Mouse (Mus musculus) midbrain, embryonic 14.5 days (tissue): ENCODE measurements around the gene Bbof1. TPM values are rescaled to one million over a fixed set of nuclear protein-coding genes. Genes with fewer than 3 reads are reported as not detected.

Experiments used
- ATAC-seq: fragments of 200-750 bp; cut with Nextera tagmentation; 2 replicates; pipeline ENCODE4 v1.8.0; 2017; ENCODE audit warnings: moderate number of reproducible peaks, moderate library complexity; ENCODE audit not compliant: low FRiP score, low TSS enrichment
- DNase-seq: peaks from one replicate; pipeline ENCODE4 v3.0.0-alpha.2; 2015
- H3K27ac ChIP-seq: fragments of 300-500 bp; sonication (generic); replicated peaks from 2 replicates; pipeline ENCODE4 v1.5.1; 2014; ENCODE audit warnings: mild to moderate bottlenecking, low read depth, low read length, moderate library complexity
- H3K27me3 ChIP-seq: fragments of 300-500 bp; sonication (generic); 2 replicates; pipeline ENCODE4 v1.6.1; 2014; ENCODE audit warnings: low read length, control low read depth, mixed read lengths; ENCODE audit not compliant: control insufficient read depth, insufficient read depth
- H3K36me3 ChIP-seq: fragments of 300-500 bp; sonication (generic); 2 replicates; pipeline ENCODE4 v1.6.1; 2014; ENCODE audit warnings: low read length, control low read depth; ENCODE audit not compliant: control insufficient read depth, insufficient read depth
- H3K4me1 ChIP-seq: fragments of 300-500 bp; sonication (generic); 2 replicates; pipeline ENCODE4 v1.6.1; 2014; ENCODE audit warnings: mild to moderate bottlenecking, antibody characterized with exemption, low read length, control low read depth; ENCODE audit not compliant: control insufficient read depth, insufficient read depth
- H3K4me2 ChIP-seq: fragments of 300-500 bp; sonication (generic); 2 replicates; pipeline ENCODE4 v1.6.1; 2014; ENCODE audit warnings: mild to moderate bottlenecking, low read length, moderate library complexity
- H3K4me3 ChIP-seq: fragments of 300-500 bp; sonication (generic); replicated peaks from 2 replicates; pipeline ENCODE4 v1.5.1; 2014; ENCODE audit warnings: low read depth, low read length
- H3K9ac ChIP-seq: fragments of 300-500 bp; sonication (generic); replicated peaks from 2 replicates; pipeline ENCODE4 v1.6.1; 2014; ENCODE audit warnings: mild to moderate bottlenecking, low read length, moderate library complexity
- H3K9me3 ChIP-seq: fragments of 300-500 bp; sonication (generic); 2 replicates; pipeline ENCODE4 v1.6.1; 2016; ENCODE audit warnings: low read length, control low read depth, mixed read lengths; ENCODE audit not compliant: control insufficient read depth
- WGBS: fragments of 180-500 bp; shearing (Covaris S2); extraction: QIAGEN DNeasy Blood & Tissue Kit; methylation state at CpG from one replicate; pipeline ENCODE4 v1.1.7; 2014; 5-methylcytosine and 5-hydroxymethylcytosine counted together
- polyA plus RNA-seq: library from polyadenylated mRNA; unstranded; fragments of >200 nt; fragmentation: Nextera tagmentation; extraction: Ambion mirVana; gene quantifications from 2 replicates; pipeline ENCODE4 v1.2.1, GENCODE M21; 2014

Gene Bbof1
- polyA plus RNA-seq, 1 experiment from 2014 or later: 3.4 TPM

DNA sequence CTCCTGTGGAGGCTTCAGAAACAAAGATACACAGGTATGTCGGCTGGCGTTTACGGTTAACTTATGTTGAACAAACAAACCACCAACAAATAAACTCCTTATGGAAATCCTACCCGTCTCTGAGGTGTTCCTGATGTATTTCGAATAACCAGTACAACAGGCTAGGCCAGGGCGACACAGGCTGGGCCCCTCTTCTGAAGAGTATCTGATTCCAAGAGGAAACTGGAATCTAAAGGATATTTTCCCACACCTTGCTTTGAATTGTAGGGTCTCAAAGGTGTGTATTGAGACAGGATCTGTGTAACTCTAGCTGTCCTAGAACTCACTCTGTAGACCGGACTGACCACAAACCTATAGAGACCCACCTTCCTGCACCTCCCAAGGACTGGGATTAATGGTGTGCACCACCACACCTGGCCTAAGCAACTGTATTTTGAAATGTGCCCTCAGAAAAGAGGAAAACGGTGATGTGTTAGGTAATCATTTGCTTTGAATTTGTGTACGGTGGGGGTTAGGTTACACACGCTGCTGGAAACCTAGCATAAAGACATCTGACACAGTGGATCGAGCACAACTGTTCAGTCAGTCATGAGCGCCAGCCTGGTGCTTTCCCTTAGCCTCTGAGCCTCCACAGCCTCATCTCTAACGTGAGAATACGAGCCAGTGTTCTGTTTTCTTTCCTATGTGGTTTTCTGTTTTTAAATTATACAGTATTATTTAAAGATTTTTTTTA, 11.8 kb upstream of the Bbof1 start:
- Histone ChIP-seq H3K36me3 (no peaks in the 10 kb centered on the region), H3K9ac (no peak overlapping the region), H3K9me3 (no peaks in the 10 kb centered on the region), H3K27me3 (no peaks in the 10 kb centered on the region), H3K4me3 (no peak overlapping the region), H3K27ac (no peak overlapping the region), H3K4me2 (no peak overlapping the region), H3K4me1 (no peaks in the 10 kb centered on the region)
- no peak for DNase-seq
- no peak for ATAC-seq
- 89% methylated on average over 14 of the region's 14 CpGs for WGBS

DNA sequence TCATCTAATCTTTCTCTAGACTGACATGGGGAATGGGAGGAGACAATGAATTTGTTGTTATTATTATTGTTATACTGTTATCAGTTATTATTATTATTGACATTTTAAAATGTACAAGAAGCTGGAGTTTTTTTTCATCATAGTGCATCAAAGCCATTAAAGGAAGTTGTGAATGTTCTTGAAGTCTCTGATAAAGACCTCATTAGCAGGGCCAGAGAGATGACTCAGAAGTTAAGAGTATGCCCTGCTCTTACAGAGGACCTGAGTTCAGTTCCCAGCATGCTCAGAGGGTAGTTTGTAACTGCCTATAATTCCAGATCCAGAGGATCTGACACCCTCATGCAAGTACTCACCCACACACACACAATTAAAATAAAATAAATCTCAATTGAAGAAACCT, 11.2 kb upstream of the Bbof1 start:
- Histone ChIP-seq H3K4me2 (no peak overlapping the region), H3K4me3 (no peak overlapping the region), H3K9ac (no peak overlapping the region), H3K27me3 (no peaks in the 10 kb centered on the region), H3K9me3 (no peaks in the 10 kb centered on the region), H3K4me1 (no peaks in the 10 kb centered on the region), H3K27ac (no peak overlapping the region), H3K36me3 (no peaks in the 10 kb centered on the region)
- no peak for ATAC-seq
- DNase-seq: no peak

DNA sequence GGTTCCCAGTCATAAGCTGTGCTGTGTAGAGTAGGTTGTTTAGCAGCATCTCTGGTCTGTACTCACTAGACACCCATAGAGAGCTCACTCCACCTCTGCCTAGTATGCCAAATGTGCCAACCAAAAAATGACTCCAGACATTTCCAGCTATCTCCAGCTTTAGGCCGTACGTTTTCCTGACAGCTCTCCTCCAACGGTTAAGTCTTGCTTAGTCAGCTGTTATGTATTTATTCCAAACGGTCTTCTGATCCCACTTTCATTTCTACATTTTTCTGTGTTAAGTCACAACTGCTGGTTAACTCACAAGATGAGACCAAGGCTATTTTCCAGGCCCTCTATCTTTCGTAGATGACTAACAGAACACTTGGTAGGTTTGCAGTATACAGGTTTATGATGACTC, 10.2 kb upstream of the Bbof1 start:
- Histone ChIP-seq H3K36me3 (no peaks in the 10 kb centered on the region), H3K9ac (no peak overlapping the region), H3K27me3 (no peaks in the 10 kb centered on the region), H3K4me2 (no peak overlapping the region), H3K4me1 (no peaks in the 10 kb centered on the region), H3K4me3 (no peak overlapping the region), H3K27ac (no peak overlapping the region), H3K9me3 (no peaks in the 10 kb centered on the region)
- DNase-seq: no peak
- no peak for ATAC-seq
- 90% methylated on average over 5 of the region's 5 CpGs for WGBS

DNA sequence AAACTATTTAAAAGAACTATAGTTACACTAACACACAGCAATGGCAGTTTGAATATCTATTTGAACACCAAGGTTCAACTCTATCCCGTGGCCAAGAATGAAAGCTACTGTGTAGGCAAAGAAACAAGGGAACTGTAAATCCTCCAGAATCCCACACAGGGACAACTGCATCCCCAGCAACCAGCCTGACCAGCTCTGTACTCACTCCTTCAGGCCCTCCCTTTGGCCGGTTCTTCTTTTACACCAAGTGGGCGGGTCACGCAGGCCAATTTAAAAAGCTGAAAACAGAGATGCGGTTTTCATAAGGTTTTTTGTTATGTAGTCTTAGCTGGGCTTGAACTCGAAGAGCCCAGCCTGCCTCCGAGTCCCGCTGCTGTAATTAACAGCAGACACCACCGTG, 9.7 kb upstream of the Bbof1 start:
- H3K27me3 ChIP-seq: no peaks in the 10 kb centered on the region
- no peak for ATAC-seq
- H3K27ac ChIP-seq: no peak overlapping the region
- no peak overlapping the region for H3K4me3 ChIP-seq
- no peak overlapping the region for H3K4me2 ChIP-seq
- H3K4me1 ChIP-seq: no peaks in the 10 kb centered on the region
- 83% methylated on average over 9 of the region's 9 CpGs for WGBS
- no peaks in the 10 kb centered on the region for H3K36me3 ChIP-seq
- H3K9ac ChIP-seq: no peak overlapping the region
- DNase-seq: no peak
- no peaks in the 10 kb centered on the region for H3K9me3 ChIP-seq

DNA sequence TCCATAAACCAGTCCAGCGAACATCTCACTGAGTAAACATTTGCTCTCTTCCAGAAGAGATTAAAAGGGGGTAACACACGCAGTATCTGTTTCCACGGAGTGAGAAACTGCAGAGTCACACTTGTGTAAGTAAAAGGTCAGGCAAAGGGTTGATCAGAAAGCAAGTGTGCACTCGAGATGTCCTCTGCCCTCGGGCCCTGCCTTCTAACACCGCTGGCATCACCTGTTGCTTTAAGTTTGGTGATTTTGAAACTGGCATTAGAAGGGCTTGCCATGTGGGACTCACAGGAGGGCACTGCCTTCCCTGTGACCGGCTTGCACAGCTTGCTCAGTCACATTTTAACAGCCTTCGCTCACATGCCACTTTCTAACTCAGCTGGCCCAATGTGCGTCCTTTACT, 9.2 kb upstream of the Bbof1 start:
- WGBS: 87% methylated on average over 9 of the region's 9 CpGs
- Histone ChIP-seq H3K9me3 (no peaks in the 10 kb centered on the region), H3K9ac (no peak overlapping the region), H3K27me3 (no peaks in the 10 kb centered on the region), H3K36me3 (no peaks in the 10 kb centered on the region), H3K27ac (no peak overlapping the region), H3K4me1 (no peaks in the 10 kb centered on the region), H3K4me2 (no peak overlapping the region), H3K4me3 (no peak overlapping the region)
- DNase-seq: no peak
- ATAC-seq: no peak

DNA sequence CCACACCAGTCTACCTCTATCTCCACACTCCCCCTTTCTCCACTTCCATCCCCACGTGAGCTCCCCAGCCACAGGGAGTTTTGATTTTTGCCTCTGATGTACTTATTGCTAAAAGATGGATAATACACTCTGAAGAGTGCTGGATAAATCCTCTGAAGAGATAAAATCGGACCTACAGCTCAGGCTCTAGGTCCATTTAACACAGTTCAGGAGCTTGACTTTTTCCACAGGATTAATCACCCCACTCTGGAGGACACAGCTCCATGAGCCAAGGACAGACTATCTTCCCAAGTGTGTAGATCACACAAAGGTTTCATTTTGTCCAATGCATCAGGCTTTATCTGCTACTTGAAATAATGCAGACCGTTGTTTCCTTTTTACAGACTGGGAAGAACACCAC, 8.8 kb upstream of the Bbof1 start:
- no peaks in the 10 kb centered on the region for H3K27me3 ChIP-seq

DNA sequence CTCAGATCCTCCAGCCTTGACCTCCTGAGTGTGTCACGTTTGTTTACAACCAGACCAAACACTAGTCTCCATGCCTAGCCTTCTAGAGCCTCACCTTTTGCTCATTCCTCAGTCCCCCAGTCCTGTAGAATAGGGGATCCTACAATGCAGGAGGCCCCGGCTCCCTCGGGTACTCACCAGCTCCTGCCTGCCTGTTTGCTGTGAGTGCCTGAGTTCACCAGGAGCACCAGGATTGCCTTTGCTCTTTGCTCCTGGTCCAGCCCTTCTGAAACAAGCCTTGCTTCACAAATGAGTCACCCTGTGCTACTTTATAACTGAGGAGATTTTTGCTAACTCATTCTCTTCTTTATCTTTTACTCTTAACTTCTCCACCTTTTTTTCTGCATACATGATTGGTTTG, 8.2 kb upstream of the Bbof1 start:
- no peaks in the 10 kb centered on the region for H3K27me3 ChIP-seq
- no peaks in the 10 kb centered on the region for H3K9me3 ChIP-seq
- H3K4me2 ChIP-seq: no peak overlapping the region
- ATAC-seq (no peak), DNase-seq (no peak)
- H3K9ac ChIP-seq: no peak overlapping the region
- H3K36me3 ChIP-seq: no peaks in the 10 kb centered on the region
- WGBS: 80% methylated on average over 3 of the region's 3 CpGs
- no peak overlapping the region for H3K27ac ChIP-seq
- H3K4me3 ChIP-seq: no peak overlapping the region
- no peaks in the 10 kb centered on the region for H3K4me1 ChIP-seq

More for the DNA sequence above, 8.8 kb upstream of the Bbof1 start:
- WGBS: 84% methylated on average over 3 of the region's 3 CpGs
- ATAC-seq (no peak), DNase-seq (no peak)
- H3K4me2 ChIP-seq: no peak overlapping the region
- H3K4me1 ChIP-seq: no peaks in the 10 kb centered on the region
- H3K36me3 ChIP-seq: no peaks in the 10 kb centered on the region
- no peaks in the 10 kb centered on the region for H3K9me3 ChIP-seq
- no peak overlapping the region for H3K27ac ChIP-seq
- no peak overlapping the region for H3K4me3 ChIP-seq
- H3K9ac ChIP-seq: no peak overlapping the region

DNA sequence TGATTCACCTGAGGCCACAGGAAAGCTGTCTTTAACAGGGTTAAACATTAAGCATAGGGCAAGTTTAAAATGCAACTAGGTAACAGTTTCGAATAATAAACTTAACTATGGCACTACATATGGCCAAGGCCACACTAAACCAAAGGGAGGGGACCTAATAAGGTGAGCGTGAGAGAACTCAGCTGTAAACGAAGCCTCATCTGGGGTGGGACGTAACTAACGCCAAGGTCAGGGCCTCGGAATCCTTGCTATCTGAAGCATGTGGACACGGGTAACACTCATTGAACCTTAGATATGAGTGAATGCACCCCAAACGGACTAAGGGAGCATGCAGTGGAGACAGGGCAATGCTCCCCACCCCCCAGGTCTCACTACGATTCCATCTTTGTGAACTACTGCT, 5.9 kb upstream of the Bbof1 start:
- 83% methylated on average over 9 of the region's 9 CpGs for WGBS
- Histone ChIP-seq H3K4me3 (no peak overlapping the region), H3K4me2 (no peak overlapping the region), H3K27me3 (no peaks in the 10 kb centered on the region), H3K27ac (no peak overlapping the region), H3K4me1 (peaks cover 4% of the 10 kb centered on the region), H3K9ac (no peak overlapping the region), H3K36me3 (no peaks in the 10 kb centered on the region), H3K9me3 (no peaks in the 10 kb centered on the region)
- DNase-seq (no peak), ATAC-seq (no peak)

DNA sequence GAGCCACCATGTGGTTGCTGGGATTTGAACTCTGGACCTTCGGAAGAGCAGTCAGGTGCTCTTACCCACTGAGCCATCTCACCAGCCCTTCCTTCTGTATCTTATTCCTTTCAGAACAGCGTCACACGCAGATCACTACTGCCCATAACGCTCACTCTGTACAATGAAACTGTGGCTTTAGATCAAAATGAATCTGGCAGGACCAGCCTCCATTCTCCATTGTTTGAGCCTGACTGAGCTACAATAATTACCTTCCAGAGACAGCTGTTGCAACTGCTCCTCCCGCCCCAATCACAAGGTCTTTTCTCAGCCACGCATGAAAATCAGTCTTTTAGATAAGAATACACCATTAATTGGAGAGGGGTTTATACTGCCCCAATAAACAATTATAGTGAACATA, 4.3 kb upstream of the Bbof1 start:
- Histone ChIP-seq H3K9me3 (no peaks in the 10 kb centered on the region), H3K27ac (no peak overlapping the region), H3K4me1 (peaks cover 6% of the 10 kb centered on the region), H3K4me2 (no peak overlapping the region), H3K36me3 (no peaks in the 10 kb centered on the region), H3K9ac (no peak overlapping the region), H3K27me3 (no peaks in the 10 kb centered on the region), H3K4me3 (no peak overlapping the region)
- no peak for DNase-seq
- no peak for ATAC-seq
- WGBS: 73% methylated on average over 6 of the region's 6 CpGs
